Comparison of ENCODE assay signal across 8 mouse cellular contexts in genomic region chr13:52981441-52982281, GRCm38 (mm10). TPM values are rescaled to one million over a fixed set of nuclear protein-coding genes. Genes with fewer than 3 reads are reported as not detected.
DNase-seq lines count a peak whose midpoint lies in the region; ATAC-seq and TF ChIP-seq lines count a peak whose summit lies in the region.

No protein-coding gene starts in this region.

- in situ Hi-C loops in CH12.LX (cut with MboI; ENCODE audit: low pct_ligation_motif_present, low pct_unique_long_range_greater_than_20kb, low sequenced_read_pairs): loop anchor here (10.0 to 25.0 kb wide), 2 partner anchors 727 to 1144 kb away; partner anchors contain the start of gene Gadd45g

- no peak for TF ChIP-seq CTCF in CH12.LX (conservative IDR thresholded peaks at IDR 0.05 in 1 of 2, IDR thresholded peaks at IDR 0.05 in 1 of 2; ENCODE audit: low read depth in 2 of 2, low read length in 2 of 2)

- H3K4me3 ChIP-seq in CH12.LX (replicated peaks in 1 of 3; ENCODE audit: low read depth in 2 of 3, low read length in 2 of 3, poor library complexity in 1 of 3): peak overlapping the region; percentile 52 to 79 (median 78)
- peak overlapping the region; percentile 92 for H3K4me3 ChIP-seq in embryonic facial prominence, embryonic 15.5 days (replicated peaks)
- H3K4me3 ChIP-seq in heart, embryonic 14.5 days (ENCODE audit: control insufficient read depth in 1 of 2, insufficient read depth in 1 of 2, low read depth in 1 of 2, low read length in 2 of 2): peak overlapping the region; percentile 78 to 98
- peak overlapping the region; percentile 85 for H3K4me3 ChIP-seq in neural tube, embryonic 12.5 days

- H3K27me3 ChIP-seq in CH12.LX (replicated peaks): no peaks in the 10 kb centered on the region
- H3K27me3 ChIP-seq in embryonic facial prominence, embryonic 15.5 days: no peaks in the 10 kb centered on the region
- H3K27me3 ChIP-seq in heart, embryonic 14.5 days (ENCODE audit: control insufficient read depth, insufficient read depth, low read length): no peaks in the 10 kb centered on the region
- H3K27me3 ChIP-seq in neural tube, embryonic 12.5 days (replicated peaks): no peaks in the 10 kb centered on the region

- WGBS in embryonic facial prominence, embryonic 15.5 days: 1% methylated on average over 51 of the region's 51 CpGs
- WGBS in heart, embryonic 14.5 days: under 1% methylated on average over 50 of the region's 51 CpGs
- WGBS in neural tube, embryonic 12.5 days: 2% methylated on average over 51 of the region's 51 CpGs

- peak; percentile 11; the same call in 1 of the 2 replicates for ATAC-seq in embryonic facial prominence, embryonic 15.5 days (ENCODE audit: insufficient number of reproducible peaks, low FRiP score, low TSS enrichment, low read depth)
- peak; percentile 5; the same call in 1 of the 2 replicates for ATAC-seq in heart, embryonic 14.5 days (ENCODE audit: insufficient number of reproducible peaks, insufficient read depth, low FRiP score, low read depth)
- no peak; the same call in 1 of the 2 replicates for ATAC-seq in neural tube, embryonic 12.5 days (ENCODE audit: low FRiP score, low read depth)

- TF ChIP-seq RAD21 in CH12.LX (IDR thresholded peaks at IDR 0.05; ENCODE audit: low read depth, low read length): no peak

- no peak for TF ChIP-seq EP300 in CH12.LX (IDR thresholded peaks at IDR 0.05; ENCODE audit: low read length)

- dilution Hi-C loops in CH12.LX (cut with MboI; ENCODE audit: extremely low pct_ligation_motif_present, extremely low pct_unique_long_range_greater_than_20kb, low sequenced_read_pairs): no loop called here

- TF ChIP-seq POLR2A in CH12.LX (IDR thresholded peaks at IDR 0.05; ENCODE audit: low read depth, low read length): no peak

- peak overlapping the region; percentile 63 for H3K4me2 ChIP-seq in CH12.LX (ENCODE audit: insufficient read depth, low read depth, poor library complexity, severe bottlenecking)
- H3K4me2 ChIP-seq in embryonic facial prominence, embryonic 15.5 days (replicated peaks): peak overlapping the region; percentile 94
- peak overlapping the region; percentile 99 for H3K4me2 ChIP-seq in heart, embryonic 14.5 days (ENCODE audit: low read length)
- H3K4me2 ChIP-seq in neural tube, embryonic 12.5 days (replicated peaks): peak overlapping the region; percentile 95

- no peaks in the 10 kb centered on the region for H3K9me3 ChIP-seq in CH12.LX (replicated peaks; ENCODE audit: low read length)
- no peaks in the 10 kb centered on the region for H3K9me3 ChIP-seq in embryonic facial prominence, embryonic 15.5 days (replicated peaks)
- no peaks in the 10 kb centered on the region for H3K9me3 ChIP-seq in heart, embryonic 14.5 days (ENCODE audit: control insufficient read depth, low read length)
- no peaks in the 10 kb centered on the region for H3K9me3 ChIP-seq in neural tube, embryonic 12.5 days

- peak overlapping the region; percentile 61 for H3K9ac ChIP-seq in CH12.LX (ENCODE audit: insufficient read depth, low read depth)
- H3K9ac ChIP-seq in embryonic facial prominence, embryonic 15.5 days: peak overlapping the region; percentile 41
- H3K9ac ChIP-seq in heart, embryonic 14.5 days (ENCODE audit: low read length): peak overlapping the region; percentile 97
- H3K9ac ChIP-seq in neural tube, embryonic 12.5 days: peak overlapping the region; percentile 54

- H3K36me3 ChIP-seq in CH12.LX (replicated peaks in 1 of 2; ENCODE audit: control insufficient read depth in 1 of 2, insufficient read depth in 1 of 2, low read length in 1 of 2): peaks cover 0 to 10% of the 10 kb centered on the region in 2 experiments
- no peaks in the 10 kb centered on the region for H3K36me3 ChIP-seq in embryonic facial prominence, embryonic 15.5 days
- H3K36me3 ChIP-seq in heart, embryonic 14.5 days (ENCODE audit: control insufficient read depth, insufficient read depth, low read length): no peaks in the 10 kb centered on the region
- no peaks in the 10 kb centered on the region for H3K36me3 ChIP-seq in neural tube, embryonic 12.5 days

- H3K79me2 ChIP-seq in CH12.LX (replicated peaks; ENCODE audit: control insufficient read depth, extremely low read depth, insufficient read depth, poor library complexity, severe bottlenecking): peaks cover 35% of the 10 kb centered on the region

- H3K4me1 ChIP-seq in CH12.LX (ENCODE audit: control insufficient read depth in 1 of 2, insufficient read depth in 2 of 2): peaks cover 4 to 12% of the 10 kb centered on the region in 2 experiments; a peak in 3 of 4 replicates
- H3K4me1 ChIP-seq in embryonic facial prominence, embryonic 15.5 days: peaks cover 31% of the 10 kb centered on the region
- peaks cover 10 to 19% of the 10 kb centered on the region in 2 experiments for H3K4me1 ChIP-seq in heart, embryonic 14.5 days (ENCODE audit: control insufficient read depth in 2 of 2, insufficient read depth in 2 of 2, low read length in 2 of 2)
- H3K4me1 ChIP-seq in neural tube, embryonic 12.5 days: peaks cover 19% of the 10 kb centered on the region

- peak overlapping the region; percentile 71 for H3K27ac ChIP-seq in CH12.LX (ENCODE audit: insufficient read depth, low read depth)
- peak overlapping the region; percentile 82 for H3K27ac ChIP-seq in embryonic facial prominence, embryonic 15.5 days (replicated peaks)
- H3K27ac ChIP-seq in heart, embryonic 14.5 days (replicated peaks in 1 of 2; ENCODE audit: control insufficient read depth in 1 of 2, insufficient read depth in 1 of 2, low read depth in 2 of 2, low read length in 2 of 2): peak overlapping the region; percentile 81 to 98
- H3K27ac ChIP-seq in neural tube, embryonic 12.5 days: no peak overlapping the region

- DNase-seq in CH12.LX (ENCODE audit: extremely low read depth): peak; percentile 58
- DNase-seq in adrenal gland, adult 8-10 months: peak; percentile 70
- peak; percentile 55 to 69 for DNase-seq in kidney, postnatal 25 days
- peak; percentile 65 to 75 for DNase-seq in lung, adult 18-20 months
- DNase-seq in thymus, postnatal 14 days: peak; percentile 50

TF ChIP-seq in CH12.LX, 34 proteins besides CTCF, POLR2A, EP300 and RAD21 (continues in another document):
- TF ChIP-seq SIN3A (IDR thresholded peaks at IDR 0.05; ENCODE audit: low read length) (peak; percentile 75; the same call in 1 of the 2 replicates), ZNF384 (IDR thresholded peaks at IDR 0.05; ENCODE audit: low read depth, low read length) (no peak), PAX5 (IDR thresholded peaks at IDR 0.05; ENCODE audit: low read length) (no peak), TCF12 (IDR thresholded peaks at IDR 0.05; ENCODE audit: low read depth, low read length) (no peak), ELF1 (IDR thresholded peaks at IDR 0.05; ENCODE audit: low read depth, low read length) (0 out of 2 replicates have a peak, but pooled peaks have one; percentile 24), TBP (conservative IDR thresholded peaks at IDR 0.05; ENCODE audit: low read depth, low read length) (no peak), CHD2 (IDR thresholded peaks at IDR 0.05; ENCODE audit: low read length) (no peak; the same call in 1 of the 2 replicates), BHLHE40 (IDR thresholded peaks at IDR 0.05; ENCODE audit: low read depth, low read length) (no peak), GABPA (IDR thresholded peaks at IDR 0.05; ENCODE audit: insufficient replicate concordance, low read depth, low read length) (no peak), MAFK (IDR thresholded peaks at IDR 0.05; ENCODE audit: insufficient replicate concordance, low read length) (no peak), ZKSCAN1 (IDR thresholded peaks at IDR 0.05; ENCODE audit: borderline replicate concordance, low read depth, low read length) (no peak), HCFC1 (IDR thresholded peaks at IDR 0.05; ENCODE audit: low read depth, low read length) (no peak; the same call in 1 of the 2 replicates), MYC (IDR thresholded peaks at IDR 0.05; ENCODE audit: low read depth, low read length) (0 out of 2 replicates have a peak, but pooled peaks have one; percentile 48), JUN (IDR thresholded peaks at IDR 0.05; ENCODE audit: insufficient read depth, low read depth, low read length) (no peak), NRF1 (IDR thresholded peaks at IDR 0.05; ENCODE audit: low read depth, low read length) (peak; percentile 34; the same call in 1 of the 2 replicates), JUND (conservative IDR thresholded peaks at IDR 0.05; ENCODE audit: low read depth, low read length) (no peak), USF2 (conservative IDR thresholded peaks at IDR 0.05; ENCODE audit: low read depth, low read length) (no peak), MXI1 (IDR thresholded peaks at IDR 0.05; ENCODE audit: low read depth, low read length) (peak; percentile 94), POLR2AphosphoS2 (IDR thresholded peaks at IDR 0.05; ENCODE audit: low read depth, low read length) (no peak), UBTF (IDR thresholded peaks at IDR 0.05; ENCODE audit: low read depth, low read length) (peak; percentile 94), MEF2A (IDR thresholded peaks at IDR 0.05; ENCODE audit: borderline replicate concordance, low read depth, low read length) (peak; percentile 12), SMC3 (IDR thresholded peaks at IDR 0.05; ENCODE audit: low read depth, low read length) (0 out of 2 replicates have a peak, but pooled peaks have one; percentile 4), ETS1 (conservative IDR thresholded peaks at IDR 0.05; ENCODE audit: low read depth, low read length) (peak; percentile 11), E2F4 (IDR thresholded peaks at IDR 0.05; ENCODE audit: insufficient replicate concordance, low read depth, low read length) (no peak)

RNA-seq across cellular contexts. Expression of gene Nfil3, which starts 0.8 kb away (rescaled TPM):
- total RNA-seq in CH12.LX (2012; rRNA removed) (24.4 and 30.0 TPM in 2 replicates), CH12.LX (2014; rRNA removed) (23.5 and 27.8 TPM in 2 replicates)
- 34.5 and 34.6 TPM in 2 replicates for polyA plus RNA-seq in CH12.LX (2012; ENCODE audit: insufficient read length, low read depth)
- total RNA-seq in adrenal gland, adult 8-10 months (2022): 10 to 100 TPM in 2 of 4 experiments, 1 to 10 TPM in 2; 7.3 to 22.4 (median 9.0) TPM
- polyA plus RNA-seq in embryonic facial prominence, embryonic 15.5 days (2015; fragmentation: Nextera tagmentation; extraction: Ambion mirVana): 42.2 and 43.5 TPM in 2 replicates
- polyA plus RNA-seq in heart, embryonic 14.5 days (2014; fragmentation: Nextera tagmentation; extraction: Ambion mirVana): 41.0 and 41.2 TPM in 2 replicates
- polyA plus RNA-seq in neural tube, embryonic 12.5 days (2016; fragmentation: Nextera tagmentation; extraction: Ambion mirVana): 42.2 and 44.2 TPM in 2 replicates

RNA-seq across cellular contexts. Expression of gene Auh, which starts 52.2 kb away (rescaled TPM):
- total RNA-seq in CH12.LX (2012; rRNA removed) (59.6 and 74.1 TPM in 2 replicates), CH12.LX (2014; rRNA removed) (68.5 and 74.6 TPM in 2 replicates)
- 191 and 193 TPM in 2 replicates for polyA plus RNA-seq in CH12.LX (2012; ENCODE audit: insufficient read length, low read depth)
- total RNA-seq in adrenal gland, adult 8-10 months (2022): 100 to 1,000 TPM; 136 to 150 (median 143) TPM
- polyA plus RNA-seq in embryonic facial prominence, embryonic 15.5 days (2015; fragmentation: Nextera tagmentation; extraction: Ambion mirVana): 46.5 and 48.2 TPM in 2 replicates
- 56.1 and 56.4 TPM in 2 replicates for polyA plus RNA-seq in heart, embryonic 14.5 days (2014; fragmentation: Nextera tagmentation; extraction: Ambion mirVana)
- polyA plus RNA-seq in neural tube, embryonic 12.5 days (2016; fragmentation: Nextera tagmentation; extraction: Ambion mirVana): 51.4 and 52.7 TPM in 2 replicates

Comparison
In these comparisons a context has a peak if more than half of its experiments do, and no peak if none do; other contexts are left out.
1. H3K9ac ChIP-seq: peak in every context shown above with its lines; median percentile 97 in heart, embryonic 14.5 days; 61 in CH12.LX; 54 in neural tube, embryonic 12.5 days; 41 in embryonic facial prominence, embryonic 15.5 days.